Mouse (Mus musculus): Measurements from ENCODE around the gene Cdk11b. TPM values are rescaled to one million over a fixed set of nuclear protein-coding genes. Genes with fewer than 3 reads are reported as not detected.
A peak's percentile ranks its signal among the peaks of the same experiment; 100 is the strongest.
"Not testable (repeated sequence)": the region's sequence is repeated elsewhere in the genome, so short reads cannot be mapped to it uniquely, and the experiment has no call there.

Gene Cdk11b
- polyA plus RNA-seq, 1 experiment from 2014 or later, result 82.4 TPM

DNA sequence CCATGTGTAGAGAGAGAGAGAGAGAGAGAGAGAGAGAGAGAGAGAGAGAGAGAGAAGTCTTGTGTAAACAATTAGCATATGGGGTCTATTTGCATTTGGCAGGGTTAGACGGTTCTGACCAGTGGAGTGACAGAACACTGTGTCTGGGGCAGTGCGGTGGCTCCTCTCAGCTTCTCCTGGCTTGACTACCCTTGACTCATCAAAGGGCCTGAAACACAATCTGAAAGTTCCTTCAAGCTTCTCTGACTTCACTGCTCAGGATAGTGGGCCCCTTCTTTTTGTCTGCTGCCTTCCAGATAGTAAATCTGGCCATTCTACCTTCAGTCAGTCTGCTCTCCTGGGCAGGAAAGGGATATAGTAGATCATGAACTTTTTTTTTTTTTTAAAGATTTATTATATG, 17.8 kb upstream of the Cdk11b start:
- Histone ChIP-seq H3K27me3 (no peaks in the 10 kb centered on the region), H3K9ac (replicated peaks) (no peak overlapping the region), H3K4me3 (replicated peaks) (no peak overlapping the region), H3K36me3 (peaks cover 57% of the 10 kb centered on the region), H3K9me3 (no peaks in the 10 kb centered on the region), H3K4me1 (replicated peaks) (peaks cover 5% of the 10 kb centered on the region), H3K27ac (no peak overlapping the region), H3K4me2 (no peak overlapping the region)
- WGBS, result 85% methylated on average over 2 of the region's 2 CpGs
- ATAC-seq (ENCODE audit: insufficient number of reproducible peaks, insufficient read depth, low FRiP score, low TSS enrichment, low read depth), result no peak

- ATAC-seq (ENCODE audit: insufficient number of reproducible peaks, insufficient read depth, low FRiP score, low TSS enrichment, low read depth), result no peak
- Histone ChIP-seq H3K27me3 (no peaks in the 10 kb centered on the region), H3K36me3 (peaks cover 70% of the 10 kb centered on the region), H3K4me3 (replicated peaks) (no peak overlapping the region), H3K4me1 (replicated peaks) (no peaks in the 10 kb centered on the region), H3K27ac (no peak overlapping the region), H3K4me2 (no peak overlapping the region), H3K9me3 (no peaks in the 10 kb centered on the region), H3K9ac (replicated peaks) (no peak overlapping the region)
- WGBS, result 93% methylated on average over 3 of the region's 3 CpGs
These were observed 12.8 kb upstream of the Cdk11b start for GRCm38 (mm10) chr4:155611860-155612259.

GRCm38 (mm10) chr4:155613264-155613663, 11.4 kb upstream of the Cdk11b start:
- H3K4me3 ChIP-seq (replicated peaks), result no peak overlapping the region
- ATAC-seq (ENCODE audit: insufficient number of reproducible peaks, insufficient read depth, low FRiP score, low TSS enrichment, low read depth), result no peak
- no peak overlapping the region for H3K9ac ChIP-seq (replicated peaks)
- H3K9me3 ChIP-seq, result no peaks in the 10 kb centered on the region
- H3K4me2 ChIP-seq, result no peak overlapping the region
- WGBS, result 91% methylated on average over 3 of the region's 3 CpGs
- no peaks in the 10 kb centered on the region for H3K4me1 ChIP-seq (replicated peaks)
- H3K27ac ChIP-seq, result no peak overlapping the region
- H3K27me3 ChIP-seq, result no peaks in the 10 kb centered on the region
- H3K36me3 ChIP-seq, result peaks cover 79% of the 10 kb centered on the region

GRCm38 (mm10) chr4:155618321-155618720, 6.3 kb upstream of the Cdk11b start:
- ATAC-seq (ENCODE audit: insufficient number of reproducible peaks, insufficient read depth, low FRiP score, low TSS enrichment, low read depth), result no peak
- no peaks in the 10 kb centered on the region for H3K27me3 ChIP-seq
- no peak overlapping the region for H3K4me3 ChIP-seq (replicated peaks)
- no peaks in the 10 kb centered on the region for H3K9me3 ChIP-seq
- no peak overlapping the region for H3K4me2 ChIP-seq
- no peak overlapping the region for H3K9ac ChIP-seq (replicated peaks)
- peaks cover 77% of the 10 kb centered on the region for H3K36me3 ChIP-seq
- no peak overlapping the region for H3K27ac ChIP-seq
- WGBS, result 92% methylated on average over 5 of the region's 5 CpGs
- H3K4me1 ChIP-seq (replicated peaks), result no peaks in the 10 kb centered on the region

DNA sequence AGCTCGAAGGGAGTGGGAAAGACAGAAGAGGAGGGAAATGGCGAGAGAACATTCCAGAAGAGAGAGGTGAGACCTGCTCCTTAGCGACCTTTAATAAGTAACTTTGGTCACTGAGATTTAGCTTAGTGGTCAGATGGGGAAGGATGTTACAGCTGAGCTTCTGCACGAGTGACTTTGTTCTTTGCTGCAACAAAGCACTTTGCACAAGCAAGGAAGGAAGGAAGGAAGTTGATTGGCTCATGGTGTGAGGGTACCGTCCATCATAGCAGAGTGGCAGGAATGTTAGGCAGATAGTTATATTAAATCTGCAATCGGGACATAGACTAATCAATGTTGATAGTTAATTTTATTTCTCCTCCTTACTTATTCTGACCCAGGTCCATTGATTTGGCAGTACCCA, 5.6 kb downstream of the Cdk11b start:
- WGBS, result 92% methylated on average over 6 of the region's 6 CpGs
- Histone ChIP-seq H3K4me3 (replicated peaks) (no peak overlapping the region), H3K9me3 (no peaks in the 10 kb centered on the region), H3K36me3 (peaks cover 81% of the 10 kb centered on the region), H3K27ac (no peak overlapping the region), H3K4me2 (no peak overlapping the region), H3K9ac (replicated peaks) (no peak overlapping the region), H3K4me1 (replicated peaks) (0 out of 2 replicates have a peak, but pooled peaks cover 4% of the 10 kb centered on the region), H3K27me3 (no peaks in the 10 kb centered on the region)
- ATAC-seq (ENCODE audit: insufficient number of reproducible peaks, insufficient read depth, low FRiP score, low TSS enrichment, low read depth), result no peak

DNA sequence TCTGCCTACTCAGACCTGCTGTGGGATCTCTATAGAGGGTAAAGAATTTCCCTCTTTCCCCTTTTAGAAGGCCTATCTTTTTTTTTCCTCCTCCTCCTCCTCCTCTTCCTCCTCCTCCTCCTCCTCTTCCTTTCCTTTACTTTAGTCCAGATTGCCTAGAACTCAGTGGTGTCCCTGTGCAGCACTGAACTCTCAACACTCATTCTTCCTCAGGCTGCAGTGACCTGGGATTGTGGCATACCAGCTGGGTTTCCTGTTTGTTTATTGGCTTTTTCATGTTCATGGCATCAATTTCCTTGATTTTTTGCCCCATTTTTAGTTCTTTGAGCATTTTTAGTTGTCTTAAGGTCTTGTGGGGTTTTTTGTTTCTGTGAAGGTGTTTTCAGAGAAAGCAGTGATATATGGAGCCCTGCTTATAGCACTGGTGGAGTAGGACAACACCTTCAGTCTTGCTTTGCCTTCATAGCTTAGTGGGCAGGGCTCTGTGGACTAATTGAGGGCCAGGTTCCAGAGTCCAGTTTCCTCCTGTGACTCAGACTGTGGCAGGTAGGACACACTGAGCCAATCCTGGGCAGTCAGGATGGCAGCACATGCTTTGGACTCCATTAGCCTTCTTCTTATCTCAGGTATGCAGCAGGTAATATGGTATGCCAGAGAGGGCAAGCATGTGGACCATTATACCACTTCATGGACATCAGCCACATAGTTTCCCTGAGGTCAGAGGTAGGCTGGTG, 11.3 kb downstream of the Cdk11b start:
- Histone ChIP-seq H3K27me3 (no peaks in the 10 kb centered on the region), H3K36me3 (peaks cover 95% of the 10 kb centered on the region), H3K4me2 (no peak overlapping the region), H3K27ac (no peak overlapping the region), H3K9me3 (no peaks in the 10 kb centered on the region), H3K9ac (replicated peaks) (no peak overlapping the region), H3K4me3 (replicated peaks) (no peak overlapping the region), H3K4me1 (replicated peaks) (no peaks in the 10 kb centered on the region)
- no peak for ATAC-seq (ENCODE audit: insufficient number of reproducible peaks, insufficient read depth, low FRiP score, low TSS enrichment, low read depth)

DNA sequence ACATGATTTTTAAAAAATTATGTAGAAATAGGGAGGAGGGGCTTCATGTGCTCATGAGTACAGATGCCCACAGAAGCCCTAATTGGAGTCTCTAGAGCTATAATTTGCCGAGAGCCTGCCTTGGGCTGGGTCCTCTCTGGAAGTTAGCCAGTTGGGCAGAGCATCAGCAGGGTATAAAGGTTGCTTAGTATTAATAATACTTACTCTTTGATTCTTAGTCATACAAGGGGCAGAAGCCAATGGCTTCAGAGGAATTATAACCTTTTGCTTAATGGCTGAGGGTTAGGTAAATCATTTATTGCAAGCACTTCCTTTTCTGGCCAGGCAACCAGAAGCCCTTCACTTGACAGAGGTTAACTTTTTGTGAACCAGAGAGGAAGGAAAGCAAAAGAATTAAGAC, 18.9 kb downstream of the Cdk11b start:
- H3K4me3 ChIP-seq (replicated peaks), result no peak overlapping the region
- no peaks in the 10 kb centered on the region for H3K4me1 ChIP-seq (replicated peaks)
- no peak overlapping the region for H3K9ac ChIP-seq (replicated peaks)
- ATAC-seq (ENCODE audit: insufficient number of reproducible peaks, insufficient read depth, low FRiP score, low TSS enrichment, low read depth), result no peak
- H3K36me3 ChIP-seq, result peaks cover 92% of the 10 kb centered on the region
- H3K27ac ChIP-seq, result no peak overlapping the region
- H3K27me3 ChIP-seq, result no peaks in the 10 kb centered on the region
- 97% methylated on average over 1 of the region's 1 CpGs for WGBS
- no peak overlapping the region for H3K4me2 ChIP-seq
- no peaks in the 10 kb centered on the region for H3K9me3 ChIP-seq

DNA sequence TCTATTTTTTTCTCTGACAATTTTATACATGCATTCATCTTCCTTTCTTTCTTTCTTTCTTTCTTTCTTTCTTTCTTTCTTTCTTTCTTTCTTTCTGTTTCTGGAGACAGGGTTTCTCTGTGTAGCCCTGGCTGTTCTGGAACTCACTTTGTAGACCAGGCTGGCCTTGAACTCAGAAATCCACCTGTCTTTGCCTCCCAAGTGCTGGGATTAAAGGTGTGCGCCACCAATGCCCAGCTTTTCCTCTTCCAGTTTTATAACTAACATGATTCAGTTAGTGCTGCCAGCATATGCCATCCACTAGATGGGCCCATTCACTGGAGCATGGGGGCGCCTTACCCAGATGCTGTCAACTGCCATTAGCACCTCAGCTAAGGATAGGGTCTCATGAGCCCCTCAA, 20.7 kb downstream of the Cdk11b start, which contains the start of gene Gm10563:
Gene Gm10563, minus strand, starts transcription at position 101 of the 400 bp plus-strand sequence.
- H3K4me3 ChIP-seq (replicated peaks); H3K4me1 ChIP-seq (replicated peaks); H3K27ac ChIP-seq; H3K9ac ChIP-seq (replicated peaks); H3K27me3 ChIP-seq; H3K9me3 ChIP-seq; ATAC-seq (ENCODE audit: insufficient number of reproducible peaks, insufficient read depth, low FRiP score, low TSS enrichment, low read depth); H3K4me2 ChIP-seq: not testable (repeated sequence)
- 92% methylated on average over 2 of the region's 2 CpGs for WGBS
- H3K36me3 ChIP-seq, result peaks cover 94% of the 10 kb centered on the region

GRCm38 (mm10) chr4:155645721-155646120, 21.1 kb downstream of the Cdk11b start:
- no peak for ATAC-seq (ENCODE audit: insufficient number of reproducible peaks, insufficient read depth, low FRiP score, low TSS enrichment, low read depth)
- Histone ChIP-seq H3K4me1 (replicated peaks) (no peaks in the 10 kb centered on the region), H3K9me3 (no peaks in the 10 kb centered on the region), H3K9ac (replicated peaks) (no peak overlapping the region), H3K27ac (no peak overlapping the region), H3K27me3 (peaks cover 2% of the 10 kb centered on the region), H3K4me3 (replicated peaks) (no peak overlapping the region), H3K4me2 (no peak overlapping the region), H3K36me3 (peaks cover 94% of the 10 kb centered on the region)
- WGBS, result 93% methylated on average over 5 of the region's 5 CpGs

- Histone ChIP-seq H3K4me3 (replicated peaks) (no peak overlapping the region), H3K36me3 (peaks cover 71% of the 10 kb centered on the region), H3K27me3 (peaks cover 39% of the 10 kb centered on the region), H3K9ac (replicated peaks) (no peak overlapping the region), H3K27ac (no peak overlapping the region), H3K4me1 (replicated peaks) (peaks cover 24% of the 10 kb centered on the region), H3K9me3 (no peaks in the 10 kb centered on the region), H3K4me2 (no peak overlapping the region)
- 92% methylated on average over 11 of the region's 11 CpGs for WGBS
- ATAC-seq (ENCODE audit: insufficient number of reproducible peaks, insufficient read depth, low FRiP score, low TSS enrichment, low read depth), result no peak
These were observed 24.7 kb downstream of the Cdk11b start for GRCm38 (mm10) chr4:155649355-155649754.

GRCm38 (mm10) chr4:155651553-155652269, 27.1 kb downstream of the Cdk11b start:
- Histone ChIP-seq H3K36me3 (peaks cover 60% of the 10 kb centered on the region), H3K4me2 (peak overlapping the region; percentile 93; the same call in 1 of the 2 replicates), H3K27ac (no peak overlapping the region), H3K9ac (replicated peaks) (no peak overlapping the region; the same call in 1 of the 2 replicates), H3K4me3 (replicated peaks) (0 out of 2 replicates have a peak overlapping the region, but pooled peaks have one; percentile 50), H3K27me3 (peaks cover 62% of the 10 kb centered on the region), H3K9me3 (no peaks in the 10 kb centered on the region), H3K4me1 (replicated peaks) (peaks cover 36% of the 10 kb centered on the region)
- 64% methylated on average over 15 of the region's 15 CpGs for WGBS
- ATAC-seq (ENCODE audit: insufficient number of reproducible peaks, insufficient read depth, low FRiP score, low TSS enrichment, low read depth), result no peak
